Mouse (Mus musculus) cerebellum, postnatal 36 days (tissue): ENCODE data around the gene Gba.

Source experiments
- DNase-seq, 2 experiments: peaks; one replicate each; pipeline ENCODE4 v3.0.0; 2021 to 2022; ENCODE audit warnings: mixed read lengths in 2 of 2

Gene Gba

DNA sequence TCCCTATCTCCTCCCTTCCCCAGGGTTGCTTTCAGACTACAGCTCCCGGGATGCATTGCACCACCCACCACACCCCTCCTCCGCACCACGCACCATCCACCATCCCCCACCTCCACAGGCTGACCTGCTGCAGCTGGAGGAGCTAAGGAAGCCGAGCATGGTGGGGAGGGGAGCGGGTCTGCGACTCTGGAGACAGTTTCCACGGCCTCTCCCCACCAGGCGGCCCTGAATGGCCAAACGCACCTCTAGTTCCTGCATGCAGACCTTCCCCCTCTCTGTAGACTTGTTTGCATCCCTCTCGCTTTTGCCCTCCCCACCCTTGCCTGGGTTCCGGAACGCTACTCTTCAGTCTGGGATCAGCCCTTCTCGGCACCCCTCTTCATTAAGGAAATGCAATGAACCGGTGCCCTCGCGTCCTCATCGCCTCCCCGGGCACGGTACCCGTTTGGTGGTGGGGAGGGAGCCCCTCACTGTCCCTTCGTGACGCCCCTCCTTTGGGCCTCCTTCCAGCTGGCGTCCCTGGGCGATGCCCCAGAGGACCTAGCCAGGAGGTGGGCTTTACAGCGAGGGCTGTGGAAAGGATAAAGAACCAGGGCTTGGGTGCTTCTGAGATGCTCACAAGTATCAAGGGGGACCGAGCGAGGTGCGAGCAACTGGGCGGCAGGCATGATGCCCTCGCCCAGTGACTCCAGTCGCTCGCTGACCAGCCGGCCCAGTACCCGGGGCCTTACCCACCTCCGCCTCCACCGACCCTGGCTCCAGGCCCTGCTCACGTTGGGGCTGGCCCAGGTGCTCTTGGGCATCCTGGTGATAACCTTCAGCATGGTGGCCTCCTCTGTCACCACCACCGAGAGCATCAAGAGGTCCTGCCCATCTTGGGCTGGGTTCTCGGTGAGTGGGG lies 19.4 kb upstream of the Gba start, which contains the start of gene Fam189b:
TSS of gene Fam189b (plus strand) at position 86 of the 901 bp plus-strand sequence.
- peak; percentile 83 to 90 for DNase-seq

DNA sequence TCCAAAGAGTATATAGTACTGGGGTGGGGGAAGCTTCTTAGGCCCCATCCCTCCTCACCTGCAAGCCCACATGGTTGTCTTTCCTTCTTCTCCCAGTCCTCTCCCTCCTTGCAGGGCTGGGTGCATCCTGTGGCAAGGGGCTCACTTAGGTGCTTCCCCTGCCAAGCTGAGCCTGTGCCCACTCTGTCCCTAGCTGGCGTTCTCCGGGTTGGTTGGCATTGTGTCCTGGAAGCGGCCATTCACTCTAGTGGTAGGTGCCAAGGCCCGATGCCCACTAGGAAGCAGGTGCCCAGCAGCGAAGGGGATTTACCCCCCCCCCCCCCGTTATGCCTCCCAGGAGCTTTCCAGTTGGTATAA lies 18.8 kb upstream of the Gba start:
- DNase-seq, result peak in 1 of 2 experiments; percentile 39

DNA sequence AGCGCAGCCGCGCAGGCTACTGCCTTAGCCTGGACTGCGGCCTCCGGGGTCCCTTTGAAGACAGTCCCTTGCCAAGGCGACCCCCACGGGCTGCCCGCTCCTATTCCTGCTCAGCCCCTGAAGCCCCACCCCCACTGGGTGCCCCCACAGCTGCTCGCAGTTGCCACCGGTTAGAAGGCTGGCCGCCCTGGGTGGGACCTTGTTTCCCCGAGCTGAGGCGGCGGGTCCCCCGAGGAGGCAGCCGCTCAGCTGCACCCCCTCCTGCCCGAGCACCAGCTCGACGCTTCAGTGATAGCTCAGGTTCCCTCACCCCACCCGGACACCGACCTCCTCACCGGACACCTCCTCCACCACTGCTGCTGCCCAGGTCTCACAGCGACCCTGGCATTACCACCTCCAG lies 15.5 kb upstream of the Gba start:
- no peak for DNase-seq

DNA sequence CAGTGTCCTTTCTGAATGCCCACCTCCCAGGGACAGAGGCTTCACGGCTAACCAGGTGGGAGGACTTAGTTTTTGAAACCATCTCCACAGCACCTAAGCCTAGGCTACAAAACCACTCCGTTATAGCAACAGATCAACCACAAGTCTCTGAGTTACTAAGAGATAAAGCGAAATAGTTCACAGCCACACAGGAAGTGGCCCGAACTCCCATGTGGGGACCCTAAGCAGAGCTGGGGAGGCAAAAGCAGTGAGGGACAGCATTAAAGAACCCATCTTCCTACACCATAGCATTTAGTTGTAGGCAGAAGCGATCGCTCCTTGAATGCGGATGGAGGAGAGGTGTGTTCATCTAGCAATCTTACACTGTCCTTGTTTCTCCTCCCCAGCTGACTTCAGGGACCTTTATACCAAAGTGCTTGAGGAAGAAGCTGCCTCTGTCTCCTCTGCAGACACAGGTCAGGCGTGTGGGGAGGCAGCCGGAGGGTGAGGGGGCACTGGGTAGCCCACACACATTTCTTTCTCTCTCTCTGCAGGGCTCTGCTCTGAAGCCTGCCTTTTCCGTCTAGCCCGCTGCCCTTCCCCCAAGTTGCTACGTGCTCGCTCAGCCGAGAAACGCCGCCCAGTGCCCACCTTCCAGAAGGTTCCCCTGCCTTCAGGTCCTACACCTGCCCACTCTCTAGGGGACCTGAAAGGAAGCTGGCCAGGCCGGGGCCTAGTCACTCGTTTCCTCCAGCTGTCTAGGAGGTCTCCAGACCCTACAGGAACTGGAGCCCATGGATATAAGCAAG lies 14.8 kb upstream of the Gba start:
- DNase-seq, result no peak

DNA sequence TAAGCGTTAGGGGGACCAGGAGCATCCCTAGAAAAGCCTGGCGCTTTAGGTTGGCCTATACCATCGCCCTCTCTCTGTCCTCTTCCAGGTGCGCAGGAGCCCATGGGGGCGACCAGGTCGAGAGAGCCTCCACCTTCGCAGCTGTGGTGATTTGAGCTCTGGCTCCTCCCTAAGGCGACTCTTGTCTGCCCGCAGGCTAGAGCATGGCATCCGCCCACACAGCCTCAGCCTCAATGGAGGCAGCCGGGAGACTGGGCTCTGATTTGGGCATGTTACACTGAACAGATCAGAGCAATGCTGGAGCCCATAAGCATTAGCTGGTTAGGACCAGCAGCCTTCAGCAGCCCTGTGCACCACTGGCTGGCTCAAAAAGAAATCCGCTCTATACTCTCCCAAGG lies 14.3 kb upstream of the Gba start:
- no peak for DNase-seq

DNA sequence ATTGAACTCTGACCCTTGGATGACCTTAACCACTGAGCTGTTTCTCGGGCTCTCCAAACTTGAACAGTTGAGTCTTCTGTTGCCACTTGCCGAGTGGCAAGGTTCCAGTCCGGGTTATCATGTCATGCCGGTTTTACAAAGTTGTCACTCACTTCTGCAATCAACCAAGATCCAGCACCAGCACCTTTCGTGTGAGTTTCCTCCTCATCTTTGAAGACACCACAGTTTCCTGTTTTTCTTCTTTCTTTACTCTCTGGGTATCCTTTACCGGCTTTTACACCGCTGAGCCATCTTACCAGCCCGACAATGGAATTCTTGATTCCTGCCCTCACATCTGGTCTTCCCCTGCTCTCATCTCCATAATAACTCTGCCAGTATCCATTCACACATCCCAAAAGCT lies 12.3 kb upstream of the Gba start:
- no peak for DNase-seq

DNA sequence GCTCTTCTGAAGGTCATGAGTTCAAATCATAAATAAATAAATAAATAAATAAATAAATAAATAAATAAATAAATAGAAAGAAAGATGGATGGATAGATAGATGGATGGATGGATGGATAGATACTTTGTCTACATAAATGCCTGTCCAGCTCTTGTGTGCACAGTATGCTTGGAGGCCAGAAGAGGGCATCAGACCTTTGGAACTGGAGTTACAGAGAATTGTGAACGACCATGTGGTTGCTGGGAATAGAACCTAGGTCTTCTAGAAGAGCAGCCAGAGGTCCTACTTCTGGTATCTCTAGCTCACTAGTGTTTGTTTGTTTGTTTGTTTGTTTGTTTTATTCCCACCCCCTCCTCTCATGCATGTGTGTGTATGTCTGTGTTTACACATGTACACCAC lies 9.4 kb upstream of the Gba start:
- no peak for DNase-seq

DNA sequence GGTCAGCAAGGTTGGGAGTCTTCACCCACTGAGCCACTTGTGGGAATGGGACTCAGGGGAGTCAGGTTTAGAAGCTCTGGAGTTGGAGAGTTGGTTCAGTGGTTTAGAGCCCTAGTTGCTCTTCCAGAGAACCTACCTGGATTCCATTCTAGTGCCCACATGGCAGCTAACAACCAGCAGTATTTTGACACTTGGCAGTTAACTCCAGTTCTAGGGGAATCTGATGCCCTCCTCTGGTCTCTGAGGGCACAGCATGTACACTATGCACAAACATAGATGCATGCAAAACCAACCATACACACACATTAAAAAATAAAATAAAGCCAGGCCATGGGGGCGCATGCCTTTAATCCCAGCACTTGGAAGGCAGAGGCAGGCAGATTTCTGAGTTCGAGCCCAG lies 8.9 kb upstream of the Gba start:
- no peak for DNase-seq

DNA sequence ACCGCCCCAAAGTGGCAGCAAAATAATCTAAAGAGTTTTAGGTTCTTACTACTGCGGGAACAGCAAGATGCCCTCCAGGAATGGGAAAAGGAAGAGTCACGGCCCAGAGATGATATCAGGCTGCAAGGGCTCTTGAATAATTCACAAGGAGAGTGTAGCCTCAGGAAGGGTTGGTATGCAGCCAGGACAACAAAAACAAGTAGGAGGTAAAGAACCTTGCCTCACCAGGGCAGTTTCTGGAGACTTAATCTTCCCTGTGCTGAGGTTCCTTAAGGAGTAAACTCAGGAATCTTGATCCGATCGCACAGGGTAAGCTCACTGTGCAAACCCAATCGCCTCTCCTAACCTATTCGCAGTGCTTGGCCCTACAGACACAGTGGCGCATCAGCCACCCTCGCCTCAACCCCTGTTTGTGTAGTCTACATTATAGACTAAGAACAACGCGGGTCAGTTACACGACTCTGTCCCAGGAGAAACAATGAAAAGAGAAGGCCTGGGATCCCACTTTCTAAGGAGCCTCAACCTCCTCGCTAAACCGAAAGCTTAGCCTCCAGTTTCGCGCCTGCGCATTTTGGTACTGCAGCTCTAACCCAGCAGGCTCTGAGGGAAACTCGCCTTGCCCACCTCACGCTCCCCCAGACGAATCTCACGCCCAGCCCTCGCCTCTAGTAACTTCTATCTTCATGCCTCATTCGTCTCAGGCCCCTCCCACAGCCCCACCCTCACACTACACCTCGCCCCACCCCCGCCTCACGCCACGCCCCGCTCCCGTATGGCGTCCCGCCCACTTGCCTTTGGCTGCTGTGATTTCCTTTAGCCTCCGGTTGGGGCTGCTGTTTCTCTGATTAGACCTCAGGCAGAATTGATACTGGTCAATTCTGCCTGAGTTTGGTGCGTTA lies 6.5 kb upstream of the Gba start:
- peak; percentile 78 to 84 for DNase-seq

DNA sequence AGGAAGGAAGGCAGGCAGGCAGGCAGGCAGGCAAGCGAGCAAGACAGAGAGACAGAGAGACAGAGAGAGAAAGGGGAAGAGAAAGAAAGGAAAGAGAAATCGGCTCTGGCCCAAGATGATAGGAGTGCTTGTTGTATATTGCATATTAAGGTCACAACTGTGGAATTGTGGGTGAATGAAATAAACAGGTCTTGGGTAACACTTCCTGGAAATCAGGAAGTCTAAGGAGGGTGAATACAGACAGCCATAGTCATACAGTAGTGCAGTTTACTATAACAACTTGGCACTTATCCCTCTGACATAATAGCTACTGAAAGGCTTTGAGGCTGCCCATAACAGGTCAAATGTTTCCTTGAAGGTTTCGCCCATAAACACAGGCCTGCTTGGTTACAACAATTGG lies 2.9 kb upstream of the Gba start:
- no peak for DNase-seq

DNA sequence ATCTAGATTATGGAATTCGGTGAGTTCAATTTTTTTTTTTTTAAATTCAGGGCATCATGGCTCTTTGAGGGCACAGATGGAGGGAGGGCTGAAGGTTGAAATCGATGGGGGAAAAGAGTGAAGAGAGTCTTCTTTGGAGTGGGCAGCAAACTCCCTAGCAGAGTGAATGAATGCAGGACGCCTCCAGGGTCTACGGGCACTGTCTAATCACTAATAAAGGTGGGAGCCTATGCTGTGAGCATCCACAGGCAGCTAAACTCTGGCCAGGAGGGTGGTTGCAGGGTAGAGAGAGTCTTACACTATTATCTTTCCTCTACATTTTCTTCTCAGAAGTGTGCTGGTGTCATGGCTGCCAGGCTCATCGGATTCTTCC lies 400 bp downstream of the Gba start:
- no peak for DNase-seq

DNA sequence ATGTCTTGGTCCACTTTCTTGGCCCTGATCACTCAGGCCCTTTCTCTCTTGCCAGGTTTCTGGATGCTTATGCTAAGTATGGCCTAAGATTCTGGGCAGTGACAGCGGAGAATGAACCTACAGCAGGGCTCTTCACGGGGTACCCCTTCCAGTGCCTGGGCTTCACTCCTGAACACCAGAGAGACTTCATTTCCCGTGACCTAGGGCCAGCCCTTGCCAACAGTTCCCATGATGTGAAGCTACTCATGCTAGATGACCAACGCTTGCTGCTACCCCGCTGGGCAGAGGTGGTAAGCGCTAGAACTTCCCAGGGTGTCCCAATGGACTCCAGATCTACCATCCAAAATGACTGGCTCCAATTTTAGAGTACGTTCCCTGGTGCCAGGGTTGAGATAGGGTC lies 3.4 kb downstream of the Gba start:
- DNase-seq, result no peak

DNA sequence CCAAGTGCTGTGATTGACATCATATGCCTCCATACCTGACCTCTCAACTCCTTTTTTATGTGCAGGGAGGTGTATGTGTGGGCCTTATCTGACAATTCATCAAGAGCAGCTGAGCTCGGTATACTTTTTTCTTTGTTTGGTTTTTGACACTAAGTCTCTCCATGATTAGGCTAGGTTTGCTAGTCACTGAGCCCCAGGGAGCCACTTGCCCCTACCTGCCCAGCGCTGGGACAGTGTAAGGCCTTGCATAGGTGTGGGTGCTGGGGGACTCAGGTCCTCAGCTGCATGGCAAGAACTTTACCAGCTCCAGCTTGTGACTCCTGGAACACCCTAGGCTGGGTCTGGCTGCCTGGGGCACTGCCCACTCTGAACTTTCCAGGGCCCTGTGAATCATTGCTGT lies 4.0 kb downstream of the Gba start:
- no peak for DNase-seq

DNA sequence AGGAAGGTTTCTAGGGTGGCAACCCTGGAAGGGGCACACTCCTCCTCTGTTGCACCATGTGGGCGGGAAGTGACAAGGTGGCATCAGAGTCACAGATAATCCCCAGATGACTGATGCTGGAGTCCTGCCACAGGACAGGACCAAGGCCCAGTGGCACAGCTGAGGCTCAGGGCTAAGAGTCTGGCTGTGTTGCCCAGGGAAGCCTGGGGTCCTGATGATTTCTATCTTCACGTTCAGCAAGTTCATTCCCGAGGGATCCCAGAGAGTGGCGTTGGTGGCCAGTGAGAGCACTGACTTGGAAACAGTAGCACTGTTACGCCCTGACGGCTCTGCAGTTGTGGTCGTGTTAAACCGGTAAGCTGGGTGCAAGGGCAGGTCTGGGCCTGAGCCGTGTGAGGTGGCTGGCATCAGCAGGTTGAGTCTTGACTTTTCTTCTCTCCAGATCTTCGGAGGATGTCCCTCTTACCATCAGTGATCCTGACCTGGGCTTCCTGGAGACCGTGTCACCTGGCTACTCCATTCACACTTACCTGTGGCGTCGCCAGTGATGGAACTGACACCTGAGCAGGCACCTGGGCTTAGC lies 5.4 kb downstream of the Gba start:
- no peak for DNase-seq

DNA sequence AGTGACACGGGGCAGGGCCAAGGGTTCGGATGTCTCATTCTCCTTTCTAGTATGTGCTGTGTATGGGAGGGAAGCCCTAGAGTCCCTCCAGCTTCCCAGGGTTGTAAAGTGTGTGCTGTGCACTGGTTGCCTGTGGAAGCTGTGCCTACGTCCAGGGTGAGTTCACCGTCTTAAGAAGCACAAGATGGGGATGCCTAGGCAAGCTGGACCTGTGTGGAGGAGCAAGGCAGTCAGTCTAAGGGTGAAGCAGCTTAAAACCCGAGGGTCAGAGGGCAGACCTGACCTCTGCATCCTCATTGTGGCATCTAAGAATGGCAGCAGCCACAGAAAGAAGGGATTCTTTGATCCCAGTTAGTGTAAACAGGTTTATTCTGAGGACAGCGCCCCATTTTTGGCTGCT lies 6.0 kb downstream of the Gba start:
- no peak for DNase-seq

DNA sequence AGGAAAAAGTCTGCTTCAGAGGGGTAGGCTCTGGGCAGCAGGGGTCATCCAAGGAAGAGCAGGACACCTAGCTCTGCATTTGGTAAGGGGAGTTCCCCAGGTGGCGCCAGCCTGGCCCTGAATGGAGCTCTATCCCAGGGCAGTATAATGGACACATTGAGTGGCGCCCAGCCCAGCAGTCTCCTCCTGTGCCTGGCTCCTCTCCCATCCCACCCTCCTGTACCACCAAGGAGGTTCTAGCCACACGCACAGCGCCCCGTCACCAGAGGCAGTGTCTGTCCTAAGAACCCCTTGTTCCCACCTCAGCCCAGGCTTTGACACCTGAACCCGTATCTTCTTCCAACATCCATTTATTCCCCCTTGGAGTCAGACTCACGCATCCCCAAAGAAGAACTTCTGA lies 7.0 kb downstream of the Gba start:
- no peak for DNase-seq

DNA sequence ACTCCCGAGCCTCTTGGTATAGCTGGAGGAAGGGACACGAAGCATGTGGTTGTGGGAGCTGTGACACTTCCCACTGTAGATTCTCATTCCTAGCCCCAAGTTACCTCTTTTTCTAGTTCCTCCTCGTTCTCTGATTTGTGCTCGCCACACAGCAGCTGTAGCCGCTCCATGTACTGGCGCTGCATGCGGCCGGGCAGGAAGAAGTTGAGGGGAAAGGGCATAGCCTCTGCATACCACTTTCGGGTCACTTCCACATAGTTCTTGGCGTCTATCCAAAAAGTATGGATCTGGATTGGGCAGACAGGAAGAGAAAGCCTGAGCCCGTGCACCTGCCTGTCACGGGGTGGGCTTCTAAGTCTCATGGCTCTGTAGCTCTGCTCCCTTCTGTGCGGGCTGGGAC lies 7.4 kb downstream of the Gba start:
- no peak for DNase-seq

DNA sequence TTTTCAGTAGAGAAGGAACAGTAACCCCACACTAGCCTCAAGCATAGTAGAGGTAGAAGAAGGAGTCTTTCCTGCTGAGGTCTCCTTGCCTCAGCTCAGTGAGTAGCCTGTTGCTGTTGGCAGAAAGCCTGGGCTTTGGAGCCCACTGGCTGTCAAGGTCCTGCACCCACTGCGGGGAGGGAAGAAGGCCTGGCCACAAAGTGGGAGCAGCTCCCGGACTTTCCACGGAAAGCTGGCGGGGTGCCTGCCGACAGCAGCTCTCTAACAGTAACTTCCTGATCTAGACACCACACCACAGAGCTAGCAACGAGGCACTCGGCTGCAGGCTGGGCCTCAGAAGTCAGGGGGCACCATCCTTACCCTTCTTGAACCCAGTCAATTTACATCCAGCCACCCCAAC lies 8.0 kb downstream of the Gba start:
- DNase-seq, result no peak

DNA sequence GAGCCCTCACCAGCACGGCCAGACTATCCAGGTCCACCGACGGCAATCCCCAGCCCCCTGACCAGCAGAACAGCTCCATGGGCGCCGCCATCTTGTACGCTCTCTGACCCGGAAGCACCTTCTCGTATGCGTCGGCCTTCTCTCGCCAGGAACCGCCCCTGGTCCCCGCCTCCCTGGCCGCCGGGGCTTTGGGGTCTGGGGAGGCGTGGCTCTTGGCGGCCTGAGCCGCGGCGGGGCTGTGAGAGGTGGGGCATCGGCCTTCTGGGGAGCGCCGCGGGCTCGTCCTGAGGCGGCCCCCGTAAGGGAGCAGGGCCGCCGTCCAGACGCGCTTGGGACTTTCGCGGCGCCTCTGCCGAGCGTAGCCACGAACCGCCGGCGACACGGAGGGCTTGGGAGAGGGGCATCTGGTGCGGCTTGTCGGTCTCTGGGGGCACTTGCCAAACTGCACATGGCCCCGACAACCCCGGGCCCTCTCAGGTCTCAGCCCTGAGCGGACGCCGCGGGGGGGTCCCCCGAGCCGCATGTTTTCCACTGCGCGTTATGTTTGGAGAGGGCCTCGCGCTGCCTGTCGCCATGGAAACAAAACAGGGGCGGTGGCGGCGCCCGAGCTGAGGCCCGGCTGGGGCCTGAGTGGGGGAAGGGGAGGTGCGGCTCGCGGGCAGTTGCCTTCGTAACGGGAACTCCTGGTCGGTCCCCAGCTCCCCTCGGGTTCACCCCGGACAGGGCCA lies 11.2 kb downstream of the Gba start:
- DNase-seq, result peak; percentile 85 to 88

DNA sequence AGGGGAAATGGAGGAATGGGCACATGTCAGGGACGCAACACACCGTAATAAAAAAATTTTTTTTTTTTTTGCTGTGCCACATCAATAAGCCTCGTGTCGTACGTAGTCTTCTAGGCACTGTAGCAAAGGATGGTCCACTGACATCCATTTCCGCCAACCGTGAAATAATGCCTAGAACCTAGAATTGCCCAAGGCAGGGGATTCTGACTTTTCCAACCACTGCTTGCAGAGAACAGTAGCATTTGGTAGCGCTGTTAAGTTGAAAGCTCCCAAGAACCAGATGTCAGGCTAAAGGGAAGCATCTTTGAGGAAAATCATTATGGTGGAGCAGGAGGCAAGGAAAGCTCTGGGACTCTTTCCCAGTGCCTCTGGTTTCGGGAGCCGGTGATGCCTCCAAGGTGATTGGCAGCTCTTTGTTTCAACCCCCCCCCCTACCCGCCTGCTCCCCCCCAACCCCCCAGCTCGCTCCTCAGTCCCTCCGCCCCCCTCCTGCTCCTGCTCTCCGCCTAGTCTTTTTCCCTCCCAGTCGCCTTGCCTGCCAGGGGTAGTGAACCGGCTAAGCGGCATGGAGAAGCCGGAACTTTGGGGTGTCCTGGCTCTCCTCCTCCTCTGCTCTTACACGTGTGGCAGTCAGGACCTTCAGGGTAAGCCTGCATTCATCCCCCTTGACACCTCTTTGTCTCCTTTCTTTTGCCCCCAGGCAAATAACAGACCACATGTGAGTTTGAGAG lies 12.1 kb downstream of the Gba start, which contains the start of gene Thbs3:
TSS of gene Thbs3 (plus strand) at position 500 of the 731 bp plus-strand sequence.
- DNase-seq, result no peak

DNA sequence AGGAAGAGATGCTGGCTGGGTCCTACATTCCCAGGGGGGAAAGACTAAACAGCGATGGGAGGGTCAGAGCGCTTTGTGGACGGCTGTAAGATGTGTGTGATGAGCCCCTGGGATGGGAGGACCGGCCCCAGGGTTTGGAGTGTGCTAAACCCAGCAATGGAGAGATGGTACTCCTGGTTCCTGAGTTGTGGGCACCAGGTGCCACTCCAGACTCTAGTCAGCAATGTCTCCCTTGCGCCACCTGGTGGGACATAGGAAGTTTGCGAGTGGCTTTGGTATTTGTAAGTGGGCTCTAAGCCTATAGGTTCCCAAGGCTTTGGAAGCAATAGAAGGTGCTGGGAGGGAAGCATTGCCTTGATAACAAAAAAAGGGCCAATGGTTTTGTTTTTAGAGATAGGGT lies 13.1 kb downstream of the Gba start:
- DNase-seq, result peak; percentile 87 to 91
